Mouse (Mus musculus) small intestine, adult 2 months (tissue): ENCODE results near the gene Eps15. TPM values are rescaled to one million over a fixed set of nuclear protein-coding genes. Genes with fewer than 3 reads are reported as not detected.

ENCODE experiments used
- H3K27ac ChIP-seq: fragments of 200-500 bp; 2 replicates; pipeline ENCODE4 v1.5.1; 2012; ENCODE audit warnings: low read depth, low read length, control low read depth, inconsistent platforms; ENCODE audit not compliant: insufficient read depth
- H3K27me3 ChIP-seq: fragments of 200-500 bp; 2 replicates; pipeline ENCODE4 v1.6.1; 2012; ENCODE audit warnings: mild to moderate bottlenecking, moderate library complexity, low read length, inconsistent platforms; ENCODE audit not compliant: control insufficient read depth, insufficient read depth
- H3K36me3 ChIP-seq: fragments of 200-500 bp; 2 replicates; pipeline ENCODE4 v1.6.1; 2012; ENCODE audit warnings: mild to moderate bottlenecking, low read length, control low read depth, inconsistent platforms; ENCODE audit not compliant: control insufficient read depth, insufficient read depth
- H3K4me1 ChIP-seq: fragments of 200-500 bp; 2 replicates; pipeline ENCODE4 v1.6.1; 2012; ENCODE audit warnings: low read length, inconsistent platforms, mixed read lengths; ENCODE audit not compliant: control insufficient read depth, insufficient read depth, insufficient read length
- H3K4me3 ChIP-seq: fragments of 200-500 bp; 2 replicates; pipeline ENCODE4 v1.5.1; 2012; ENCODE audit warnings: low read depth, mild to moderate bottlenecking, control low read depth, inconsistent platforms, low read length, moderate library complexity
- CTCF ChIP-seq: fragments of 200-500 bp; IDR thresholded peaks from 2 replicates; pipeline ENCODE4 v1.5.1; 2012; ENCODE audit warnings: low read depth, mild to moderate bottlenecking, control low read depth, inconsistent platforms, low read length, moderate library complexity, mixed read lengths; ENCODE audit not compliant: insufficient replicate concordance, insufficient read length; ENCODE audit errors: extremely low read depth
- POLR2A ChIP-seq: fragments of 200-500 bp; IDR thresholded peaks from 2 replicates; pipeline ENCODE4 v1.6.1; 2012; ENCODE audit warnings: low read depth, mild to moderate bottlenecking, control low read depth, inconsistent platforms, low read length, moderate library complexity
- WGBS: fragments of 180-500 bp; shearing (Covaris S2); methylation state at CpG from one replicate; pipeline ENCODE4 v1.1.7; 2018; 5-methylcytosine and 5-hydroxymethylcytosine counted together
- polyA plus RNA-seq: library from polyadenylated mRNA; depleted of rRNA; stranded (reverse); fragments of >200 nt; gene quantifications from 2 replicates; pipeline ENCODE4 v1.2.3, GENCODE M21; 2012; rRNA removed

Eps15 gene
- polyA plus RNA-seq = 1.5 and 2.6 TPM in 2 replicates

- Histone ChIP-seq H3K36me3 (no peaks in the 10 kb centered on the region), H3K27ac (0 out of 2 replicates have a peak within 1 kb of the TSS, but pooled peaks have one; percentile 3), H3K4me1 (peaks cover 6% of the 10 kb centered on the region; the same call in 1 of the 2 replicates), H3K4me3 (peak within 1 kb of the TSS; percentile 82), H3K27me3 (no peaks in the 10 kb centered on the region)
- whole genome bisulfite sequencing = 4% methylated on average over 41 of the region's 44 CpGs
- peak; percentile 70; the same call in 1 of the 2 replicates for TF ChIP-seq POLR2A
- TF ChIP-seq CTCF = no peak
Measured at GRCm38 (mm10) chr4:109279689-109280458, at the start of gene Eps15. TSS of gene Eps15 (plus strand) at chr4:109280268.

GRCm38 (mm10) chr4:109234185-109234584 lies 45.9 kb upstream of the Eps15 start, which contains the start of gene Calr4:
TSS of gene Calr4 (plus strand) at chr4:109234485.
- Histone ChIP-seq H3K27me3 (no peaks in the 10 kb centered on the region), H3K27ac (no peak within 1 kb of the TSS), H3K4me3 (no peak within 1 kb of the TSS), H3K36me3 (no peaks in the 10 kb centered on the region), H3K4me1 (no peaks in the 10 kb centered on the region)
- TF ChIP-seq CTCF (no peak), POLR2A (no peak)
- WGBS = 85% methylated on average over 2 of the region's 2 CpGs

- WGBS = 57% methylated on average over 9 of the region's 9 CpGs
- Histone ChIP-seq H3K36me3 (no peaks in the 10 kb centered on the region), H3K27ac (no peak overlapping the region), H3K4me1 (no peaks in the 10 kb centered on the region), H3K4me3 (no peak overlapping the region), H3K27me3 (no peaks in the 10 kb centered on the region)
- TF ChIP-seq CTCF (no peak), POLR2A (no peak)
Measured at GRCm38 (mm10) chr4:109234806-109235350, 45.2 kb upstream of the Eps15 start.

GRCm38 (mm10) chr4:109236186-109236879 lies 43.7 kb upstream of the Eps15 start:
- no peaks in the 10 kb centered on the region for H3K4me1 ChIP-seq
- no peak overlapping the region for H3K4me3 ChIP-seq
- TF ChIP-seq POLR2A = no peak
- 84% methylated on average over 7 of the region's 7 CpGs for WGBS
- no peaks in the 10 kb centered on the region for H3K36me3 ChIP-seq
- H3K27ac ChIP-seq = no peak overlapping the region
- no peaks in the 10 kb centered on the region for H3K27me3 ChIP-seq

- Histone ChIP-seq H3K36me3 (no peaks in the 10 kb centered on the region), H3K27ac (no peak overlapping the region), H3K4me3 (no peak overlapping the region), H3K4me1 (no peaks in the 10 kb centered on the region), H3K27me3 (no peaks in the 10 kb centered on the region)
- 73% methylated on average over 24 of the region's 24 CpGs for WGBS
- no peak for TF ChIP-seq CTCF
- no peak for TF ChIP-seq POLR2A
Measured at GRCm38 (mm10) chr4:109238428-109239268, 41.4 kb upstream of the Eps15 start.

- TF ChIP-seq CTCF = no peak
- no peak overlapping the region for H3K27ac ChIP-seq
- H3K4me1 ChIP-seq = no peaks in the 10 kb centered on the region
- H3K4me3 ChIP-seq = no peak overlapping the region
- no peaks in the 10 kb centered on the region for H3K36me3 ChIP-seq
- H3K27me3 ChIP-seq = no peaks in the 10 kb centered on the region; the same call in 1 of the 2 replicates
Measured at GRCm38 (mm10) chr4:109241221-109241620, 38.8 kb upstream of the Eps15 start.
